Mouse (Mus musculus) cerebellum, postnatal 4 days (tissue): ENCODE measurements around the gene Cerkl.

ENCODE experiments used
- DNase-seq, 2 experiments: peaks; one replicate each; pipeline ENCODE4 v3.0.0; 2022; ENCODE audit warnings: low spot score in 2 of 2, mixed read lengths in 1 of 2

Cerkl gene

GRCm38 (mm10) chr2:79372486-79373200, 83.9 kb downstream of the Cerkl start:
- peak in 1 of 2 experiments; percentile 60 for DNase-seq

DNA sequence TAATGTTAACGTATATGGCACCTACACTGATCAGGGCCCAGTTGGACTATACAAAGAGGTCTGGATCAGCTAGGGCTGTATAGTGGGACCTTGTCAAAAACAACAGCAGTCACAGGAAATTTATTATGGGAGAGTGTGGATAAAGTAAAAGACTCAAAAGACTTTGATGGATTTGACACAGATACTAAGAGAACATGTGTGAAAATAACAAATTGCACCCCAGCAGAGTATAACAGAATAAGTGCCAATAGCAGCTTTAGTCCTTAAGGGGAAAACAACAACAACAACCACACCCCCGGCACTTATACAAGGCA, 84.5 kb downstream of the Cerkl start:
- no peak for DNase-seq

GRCm38 (mm10) chr2:79371326-79372153, 85.0 kb downstream of the Cerkl start:
- no peak for DNase-seq

DNA sequence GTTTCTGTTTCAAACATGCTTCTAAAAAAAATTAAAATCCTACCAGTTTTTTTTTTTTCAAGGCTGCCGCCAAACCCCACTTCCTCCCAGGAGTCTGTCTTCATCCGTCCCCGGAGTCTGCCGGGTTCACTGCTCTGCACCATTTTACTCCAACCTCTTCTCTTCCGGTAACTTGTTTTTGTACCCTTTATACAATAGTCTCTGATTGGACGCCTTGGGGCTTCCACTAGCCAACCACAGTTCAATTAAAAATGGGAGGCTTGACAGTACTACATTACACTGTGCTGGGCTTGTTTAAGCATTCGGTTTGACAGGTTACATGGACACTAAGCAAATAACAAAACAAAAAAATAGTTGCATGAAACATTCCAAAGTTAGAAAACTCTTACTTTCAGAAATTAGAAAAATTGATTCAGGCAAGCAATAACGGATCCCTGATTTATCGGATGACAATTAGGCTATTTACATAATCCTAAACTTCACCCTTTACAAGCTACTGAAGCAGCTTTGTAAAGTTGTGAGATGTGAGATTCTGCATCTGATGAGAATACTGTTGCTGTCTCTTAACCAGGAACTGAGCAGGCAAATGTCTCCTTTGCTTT, 85.8 kb downstream of the Cerkl start:
- DNase-seq = no peak

- DNase-seq = no peak
These were observed 86.7 kb downstream of the Cerkl start for GRCm38 (mm10) chr2:79369905-79370304.

GRCm38 (mm10) chr2:79369061-79369524, 87.5 kb downstream of the Cerkl start:
- no peak for DNase-seq

DNA sequence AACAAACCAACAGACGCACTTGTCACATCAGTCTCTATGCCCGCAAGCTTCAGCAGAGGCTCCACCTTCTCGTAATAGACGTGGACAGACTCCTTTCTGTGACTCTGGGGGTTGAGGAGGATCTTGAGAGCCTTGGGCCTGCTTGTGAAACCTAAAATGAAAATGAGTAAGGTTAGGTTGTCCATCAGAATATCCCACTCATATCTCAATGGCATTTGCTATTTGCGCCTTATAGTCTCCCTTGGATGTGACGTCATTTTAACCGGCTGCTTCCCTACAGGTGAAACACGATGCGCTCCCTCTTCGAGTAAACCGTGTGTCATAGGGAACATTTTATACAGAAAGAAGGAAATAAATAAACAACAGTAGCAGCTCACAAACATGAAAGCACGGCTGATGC, 87.9 kb downstream of the Cerkl start:
- no peak for DNase-seq

DNA sequence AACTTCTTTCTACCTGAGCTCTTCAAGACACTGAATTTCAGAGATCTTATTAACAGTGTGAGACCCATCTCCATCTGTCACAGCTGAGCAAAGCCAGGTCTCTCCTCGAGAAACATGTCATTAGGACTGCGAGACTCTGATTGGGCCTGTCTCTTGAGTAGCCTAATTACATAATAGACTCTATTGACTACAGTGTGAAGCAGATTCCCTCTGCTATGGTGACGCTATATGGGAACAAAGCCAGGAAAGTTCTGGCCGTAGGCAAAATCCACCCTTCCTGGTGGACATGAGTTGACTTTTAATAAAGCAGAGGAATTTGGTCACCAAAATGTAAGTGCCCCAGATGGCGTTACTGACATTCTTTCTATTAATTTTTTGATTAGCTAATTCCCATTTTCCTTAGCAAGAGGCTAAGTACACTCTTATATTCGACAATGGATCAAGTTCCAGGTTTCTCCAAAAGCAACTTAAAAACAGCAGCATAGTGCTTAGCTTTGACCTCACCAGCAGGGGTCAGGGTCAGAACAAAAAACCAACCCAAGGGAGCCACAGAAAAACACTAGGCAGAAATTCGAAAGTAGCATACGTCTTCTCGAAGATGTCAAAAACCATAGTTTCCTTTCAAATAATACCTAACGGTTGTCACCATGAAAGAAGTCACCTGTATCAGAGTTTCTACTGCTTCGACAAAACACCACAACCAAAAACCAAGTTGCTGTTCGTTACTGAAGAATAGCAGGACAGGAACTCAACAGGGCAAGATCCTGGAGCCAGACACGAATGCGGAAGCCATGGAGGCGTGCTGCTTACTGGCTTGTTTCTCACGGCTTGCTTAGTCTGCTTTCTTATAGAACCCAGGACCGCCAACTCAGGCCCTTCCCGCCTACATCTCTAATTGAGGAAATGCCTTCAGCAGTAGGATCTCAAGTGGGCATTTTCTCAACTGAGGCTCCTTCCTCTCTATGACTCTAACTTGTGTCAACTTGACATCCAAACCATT, 88.8 kb downstream of the Cerkl start:
- no peak for DNase-seq

DNA sequence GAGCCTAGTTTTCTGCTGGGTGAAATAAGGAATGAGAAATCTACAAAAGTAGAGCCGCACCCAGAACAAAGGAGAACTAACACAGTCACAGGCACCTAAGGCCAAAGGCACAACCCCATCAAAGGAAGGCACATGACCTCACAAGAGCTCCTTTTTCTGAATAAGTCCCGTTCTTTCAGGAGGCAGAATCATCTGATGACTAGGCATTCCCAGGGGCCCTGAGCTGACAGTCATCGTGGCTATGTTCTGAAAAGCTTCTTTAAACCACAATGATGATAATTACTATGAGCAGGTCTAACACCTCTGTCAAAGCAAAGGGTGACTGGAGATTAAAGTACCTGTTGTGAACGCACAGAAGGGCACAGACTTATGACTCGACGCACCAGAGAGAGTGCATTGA, 92.7 kb downstream of the Cerkl start:
- DNase-seq = no peak

DNA sequence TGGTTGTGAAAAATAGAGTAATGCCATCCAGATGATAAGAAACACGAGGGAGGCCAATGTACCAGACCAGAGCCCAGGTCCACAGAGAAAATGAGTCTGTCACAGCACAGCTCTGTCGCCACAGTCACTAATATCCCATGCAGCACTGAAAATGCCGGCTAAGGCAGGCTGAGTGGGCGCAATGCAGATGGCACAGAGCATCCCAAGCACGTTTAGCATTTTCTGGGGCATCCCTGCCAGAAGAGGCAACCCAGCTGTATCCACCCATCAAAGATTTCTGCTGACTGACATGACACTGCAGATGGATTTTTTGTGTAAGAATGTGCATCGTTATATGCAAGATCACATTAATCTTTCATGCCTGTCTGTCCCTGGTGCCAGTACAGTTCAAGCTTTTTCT, 94.6 kb downstream of the Cerkl start:
- DNase-seq = no peak

DNA sequence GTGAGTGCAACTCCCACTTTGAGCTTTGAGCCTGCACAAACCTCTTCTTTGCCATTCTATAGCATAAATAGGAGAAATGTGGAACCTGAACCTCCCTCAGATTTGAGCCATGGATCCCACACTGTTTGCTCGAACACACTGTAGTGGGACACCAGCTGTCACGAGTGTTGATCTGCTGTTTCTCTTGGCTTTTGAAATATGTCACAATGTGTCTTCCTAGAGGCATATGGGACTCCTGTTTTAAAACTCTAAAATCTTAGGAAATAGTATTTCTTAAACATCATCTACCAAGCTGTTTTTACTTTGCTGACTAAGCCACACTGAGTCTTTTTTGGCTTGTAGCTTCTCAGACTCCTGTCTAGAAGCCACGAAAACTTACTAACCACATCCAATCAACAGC, 98.8 kb downstream of the Cerkl start:
- no peak for DNase-seq

- DNase-seq = no peak
These were observed 101.8 kb downstream of the Cerkl start for GRCm38 (mm10) chr2:79354773-79355172.

DNA sequence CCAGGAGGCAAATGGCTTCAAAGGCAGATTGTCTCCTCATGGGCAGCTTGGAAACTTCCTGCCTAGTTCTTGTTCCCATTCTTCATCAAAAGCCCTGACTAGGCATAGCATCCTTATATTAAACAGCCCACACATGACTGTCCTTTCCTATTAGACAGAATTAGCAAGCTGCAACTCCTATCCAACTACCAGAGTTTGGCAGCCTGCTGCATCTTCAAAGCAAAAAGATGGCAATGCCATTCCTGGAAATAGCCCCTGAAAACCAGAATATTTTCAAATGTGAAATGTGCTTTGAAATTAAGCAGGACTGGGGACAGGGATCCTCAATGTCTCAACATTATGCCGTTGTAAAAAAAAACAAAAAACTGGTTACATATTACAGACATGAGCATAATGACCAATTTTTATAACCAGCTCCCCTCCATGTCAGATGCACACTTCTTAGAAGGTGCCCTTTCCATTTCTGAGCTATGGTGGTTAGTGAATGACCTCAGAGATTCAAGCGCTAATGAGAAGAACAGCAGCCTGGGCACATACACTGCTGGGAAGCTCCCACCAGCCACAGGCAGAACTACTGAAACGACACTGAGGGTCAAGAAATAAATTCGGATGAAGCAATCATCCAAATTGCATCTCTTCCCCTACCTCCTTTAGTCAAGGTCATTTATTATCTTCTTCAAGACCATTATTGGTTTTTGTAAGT, 104.3 kb downstream of the Cerkl start:
- no peak for DNase-seq

DNA sequence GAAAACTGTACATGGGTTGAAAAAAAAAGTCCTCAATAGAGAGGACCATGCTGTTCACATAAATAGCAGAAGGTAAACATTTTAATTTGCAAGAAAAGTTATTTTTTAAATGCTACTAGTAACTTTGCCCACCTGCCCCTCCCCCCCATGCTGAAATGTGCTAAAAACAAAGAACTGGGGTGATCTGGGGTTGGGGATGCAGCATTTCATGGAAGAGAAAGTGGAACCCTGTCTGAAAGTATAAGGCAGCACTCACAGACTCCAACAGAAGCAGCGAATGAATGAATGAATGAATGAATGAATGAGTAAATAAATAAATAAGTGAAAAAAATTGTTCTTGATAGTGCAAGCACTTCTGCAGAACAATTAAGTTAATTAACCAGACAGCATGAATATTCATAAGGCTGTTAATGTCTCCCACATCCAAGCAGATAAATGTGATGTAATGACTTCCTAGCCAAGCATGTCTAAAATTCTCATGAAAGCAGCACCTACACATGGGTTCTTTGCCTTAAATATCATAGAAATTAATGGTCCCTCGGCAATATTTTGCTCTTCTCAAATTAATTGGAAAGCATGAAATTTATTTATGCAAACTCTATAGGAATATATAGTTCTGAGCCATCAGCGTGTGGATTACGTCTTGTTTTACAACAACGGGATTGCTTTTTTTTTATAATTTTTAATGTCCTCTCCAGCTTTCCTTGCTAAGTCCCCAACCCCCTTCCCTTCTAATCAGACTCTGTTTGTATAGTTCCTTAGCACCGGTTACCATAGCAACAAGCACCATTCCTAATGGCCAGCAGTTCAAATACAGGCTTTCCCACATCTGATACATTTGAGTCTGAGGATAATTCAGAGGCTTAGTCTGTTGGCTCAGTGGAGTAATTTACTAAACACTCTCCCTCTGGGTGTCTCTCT, 105.1 kb downstream of the Cerkl start:
- no peak for DNase-seq

- DNase-seq = no peak
These were observed 113.5 kb downstream of the Cerkl start for GRCm38 (mm10) chr2:79343115-79343514.

DNA sequence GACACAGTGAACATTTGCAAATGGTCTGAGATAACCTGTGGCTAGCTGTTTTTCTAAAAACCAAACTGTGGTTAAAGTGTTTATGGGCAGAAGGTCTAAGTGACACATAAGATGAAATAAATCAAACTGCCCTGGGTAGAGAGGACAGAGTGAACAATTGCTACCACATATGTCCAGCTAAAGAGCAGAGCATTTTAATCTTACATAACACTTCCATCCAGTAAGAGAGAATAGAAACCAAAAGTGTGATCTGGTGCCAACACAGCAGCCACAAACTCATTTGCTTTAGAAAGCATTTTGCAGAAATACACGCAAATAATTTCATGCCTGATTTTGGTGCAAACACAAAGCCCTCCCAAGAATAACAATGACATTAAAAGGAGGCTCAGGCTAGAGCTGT, 117.6 kb downstream of the Cerkl start:
- no peak for DNase-seq

- no peak for DNase-seq
These were observed 120.4 kb downstream of the Cerkl start for GRCm38 (mm10) chr2:79336141-79336540.

- no peak for DNase-seq
These were observed 121.9 kb downstream of the Cerkl start for GRCm38 (mm10) chr2:79334661-79335060.

DNA sequence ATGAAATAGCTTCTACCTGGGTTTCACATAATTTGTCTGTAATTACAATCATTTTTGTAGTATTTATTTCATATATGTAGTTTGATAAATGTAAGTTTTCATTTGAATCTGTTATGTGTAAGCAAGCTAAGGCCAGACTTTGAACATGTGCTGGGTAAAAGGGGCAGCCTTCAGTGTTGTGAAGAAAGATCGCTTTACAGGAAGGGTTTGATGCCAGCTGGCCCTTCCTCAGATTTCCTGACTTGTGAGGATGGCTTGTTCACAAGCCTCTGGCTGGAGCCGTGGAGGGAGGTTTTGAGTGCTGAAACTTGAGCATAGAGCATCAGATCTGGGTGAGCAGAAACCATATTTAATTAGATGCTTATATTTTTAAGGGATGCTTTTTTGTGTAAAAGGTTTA, 128.5 kb downstream of the Cerkl start:
- no peak for DNase-seq
